Mouse (Mus musculus) spleen, embryonic (tissue): Measurements from ENCODE around the gene Rnf141.

Experiments used
- CTCF ChIA-PET: fragments of 350-600 bp; sonication (Branson Sonifier 250); formaldehyde crosslinking; loops from one replicate; lab custom pipeline; 2022; lab: Charles Lee

Rnf141 gene

DNA sequence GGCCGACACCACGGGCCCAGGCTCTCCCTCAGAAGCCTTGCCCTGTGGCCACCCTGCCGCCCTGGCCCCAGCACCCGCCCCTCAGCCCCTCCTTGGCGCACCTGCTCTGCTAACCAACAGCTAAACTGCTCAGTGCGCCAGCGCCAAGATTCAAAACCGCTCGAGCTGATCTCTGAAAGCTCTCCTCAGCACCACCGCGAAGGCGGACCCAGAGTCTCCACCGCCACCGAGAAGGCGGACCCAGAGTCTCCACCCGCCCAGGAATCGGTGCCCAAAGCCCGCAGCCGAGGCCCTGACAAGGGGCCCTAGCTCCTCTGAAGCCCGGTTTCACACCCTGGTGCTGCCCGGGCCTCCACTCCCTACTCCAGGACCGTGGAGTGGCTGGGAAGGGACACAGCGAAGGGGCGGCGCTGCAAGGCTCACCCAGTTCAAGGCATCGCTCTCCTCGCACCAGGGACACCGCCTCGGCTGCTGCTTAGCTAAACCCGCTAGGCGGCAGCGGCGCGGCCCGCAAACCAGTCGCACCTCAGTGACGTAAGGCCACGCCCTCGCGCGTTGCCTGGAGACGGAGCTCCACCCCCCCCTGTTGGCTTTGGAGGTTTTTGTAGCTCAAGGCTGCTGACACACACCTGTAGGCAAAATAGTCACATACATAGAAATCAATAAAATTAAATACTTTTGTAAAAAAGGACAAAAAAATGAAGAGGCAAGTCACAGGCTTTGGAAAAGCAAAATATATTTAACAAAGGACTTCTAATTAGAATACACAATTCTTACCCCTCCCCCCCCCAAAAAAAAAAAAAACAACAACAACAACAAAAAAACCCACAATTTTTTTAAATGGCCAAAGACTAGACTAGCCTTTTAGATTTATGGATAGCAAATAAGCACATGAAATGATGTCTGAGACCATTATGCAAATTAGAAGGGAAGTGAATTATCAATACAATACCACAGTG, at the start of gene Rnf141:
Gene Rnf141 (minus strand): TSS at position 542 of the 959 bp plus-strand sequence.
- CTCF ChIA-PET, result no interaction called here

DNA sequence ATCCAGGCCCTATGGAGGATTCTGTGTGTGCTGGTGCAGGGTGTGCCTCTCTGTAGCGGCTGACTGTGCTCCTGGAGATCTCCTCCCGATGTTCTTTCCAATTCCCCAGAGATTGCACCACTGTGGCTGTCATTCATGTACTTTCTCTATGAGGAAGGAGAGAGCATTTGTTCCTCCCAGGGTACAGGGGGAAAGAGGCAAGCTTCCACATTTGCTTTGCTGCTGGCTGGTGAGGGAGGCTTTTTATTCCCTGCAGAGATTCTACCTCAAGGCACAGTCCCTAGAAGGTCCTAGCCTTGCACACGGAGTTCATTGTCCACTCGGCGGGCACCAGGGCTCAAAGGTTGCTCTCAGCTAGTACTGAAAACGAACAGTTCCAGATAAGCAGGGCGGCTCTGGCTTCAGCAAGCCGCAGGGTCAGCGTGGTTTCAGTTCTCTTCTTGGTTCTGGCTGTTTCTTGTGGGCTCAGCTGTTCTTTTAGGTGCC, 47.3 kb upstream of the Rnf141 start:
- CTCF ChIA-PET, result no interaction called here

DNA sequence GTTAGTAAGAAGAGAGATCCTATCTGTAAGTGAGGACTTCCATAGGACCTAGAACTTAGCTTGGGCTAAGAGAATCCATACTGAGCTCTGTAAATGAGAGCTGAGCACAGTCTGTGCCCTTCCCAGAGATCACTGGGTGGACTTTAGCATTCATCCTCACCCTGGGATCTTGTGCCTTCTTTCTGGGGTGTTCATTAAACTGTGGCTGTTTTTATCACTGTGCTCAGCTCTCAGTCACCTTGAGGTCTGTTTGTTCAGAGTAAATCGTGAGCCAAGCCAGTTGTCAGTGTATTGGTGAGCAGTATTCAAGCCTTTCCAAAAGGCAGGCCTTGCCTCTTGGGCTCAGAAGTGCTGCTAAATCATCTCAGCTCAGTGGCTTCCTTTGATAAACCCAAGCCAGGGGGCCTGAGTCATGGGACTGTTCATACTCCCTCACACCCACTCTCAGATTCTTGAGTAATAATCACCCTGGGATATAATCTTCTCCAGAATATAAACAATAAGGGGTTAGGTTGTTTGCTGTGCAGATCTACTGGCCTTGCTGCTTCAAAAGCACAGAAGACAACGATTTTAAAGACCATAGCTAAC, 37.6 kb upstream of the Rnf141 start:
- CTCF ChIA-PET, result interaction anchor here (0.6 kb wide), 1 partner anchor 144 kb away, joined by 3 read pairs; no protein-coding TSS in a partner anchor

DNA sequence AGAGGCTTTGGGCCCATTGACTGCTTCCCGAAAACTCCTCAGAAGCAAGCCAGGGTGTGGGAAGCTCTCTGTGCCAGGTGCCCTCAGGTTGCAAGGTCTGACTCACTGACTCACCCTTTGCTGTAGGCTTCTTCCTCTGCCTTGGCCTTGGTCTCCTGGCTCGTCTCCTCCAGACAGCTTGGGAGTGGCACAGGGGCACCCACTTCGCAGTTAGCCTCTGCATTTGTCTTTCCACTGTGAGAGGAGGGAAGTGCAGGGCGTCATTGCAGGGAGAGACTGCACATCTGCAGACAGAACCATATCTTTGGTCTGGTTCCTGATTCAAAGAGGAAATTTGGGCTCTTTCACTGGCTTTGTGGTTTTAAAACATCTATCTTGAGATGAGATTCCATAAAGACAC, 33.8 kb upstream of the Rnf141 start:
- CTCF ChIA-PET, result no interaction called here

DNA sequence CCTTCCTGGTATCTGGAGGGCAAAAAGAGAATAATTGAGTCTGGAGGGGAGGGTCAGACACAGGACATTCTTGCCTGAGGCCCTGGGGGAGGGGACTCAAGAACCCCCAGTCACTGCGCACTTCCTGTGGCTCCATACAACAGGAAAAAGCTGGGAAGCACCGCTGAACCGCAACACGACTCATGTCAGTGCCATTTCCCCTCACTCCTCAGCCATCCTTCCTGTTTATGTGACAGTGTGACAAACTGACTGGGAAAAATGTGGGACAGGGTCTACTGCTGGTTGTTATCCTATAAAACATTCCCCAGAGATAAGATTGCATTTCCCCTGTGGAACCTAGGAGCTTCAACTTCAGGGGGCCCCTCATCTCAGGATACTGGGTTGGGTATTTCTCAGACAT, 32.7 kb upstream of the Rnf141 start:
- CTCF ChIA-PET, result no interaction called here

DNA sequence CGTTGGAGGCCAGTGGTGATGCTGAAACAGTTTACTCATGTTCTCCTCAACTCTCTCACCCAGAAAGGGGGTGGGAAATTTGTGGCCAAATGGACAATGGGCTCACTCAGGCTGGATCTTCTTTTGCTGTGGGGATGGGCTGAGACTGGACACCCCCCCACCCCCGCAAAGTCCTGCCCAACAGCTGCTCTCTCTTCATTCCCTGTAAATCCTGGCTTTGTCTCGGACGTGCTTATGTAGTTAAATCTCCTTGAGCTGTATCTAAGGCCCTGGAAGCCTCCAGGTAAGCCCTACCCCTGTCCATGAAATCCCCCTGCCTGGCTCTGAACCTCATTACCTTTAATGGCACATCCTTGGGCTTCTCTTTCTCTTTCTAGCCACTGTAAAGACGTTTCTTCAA, 24.6 kb upstream of the Rnf141 start:
- CTCF ChIA-PET, result no interaction called here

DNA sequence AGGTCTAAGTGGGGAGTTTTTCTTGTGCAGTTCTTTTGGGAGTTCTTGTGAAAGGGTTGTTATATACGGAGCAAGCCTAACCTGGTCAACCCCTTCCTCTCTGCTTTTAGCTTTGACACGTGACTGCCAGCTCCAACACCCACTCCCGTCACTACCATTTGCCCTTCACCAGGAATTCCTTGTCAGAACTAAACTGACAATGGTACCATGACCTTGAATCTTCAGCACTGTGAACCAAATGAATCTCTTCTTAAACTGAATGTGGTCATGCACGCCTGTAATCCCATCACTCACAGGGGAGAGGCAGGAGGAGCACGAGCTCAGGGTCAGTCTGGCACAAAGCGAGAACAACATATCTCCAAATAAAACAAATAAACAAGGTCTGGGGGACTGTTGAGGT, 22.9 kb upstream of the Rnf141 start:
- CTCF ChIA-PET, result interaction anchor here (0.6 kb wide), 1 partner anchor 166 kb away, joined by 6 read pairs; no protein-coding TSS in a partner anchor

DNA sequence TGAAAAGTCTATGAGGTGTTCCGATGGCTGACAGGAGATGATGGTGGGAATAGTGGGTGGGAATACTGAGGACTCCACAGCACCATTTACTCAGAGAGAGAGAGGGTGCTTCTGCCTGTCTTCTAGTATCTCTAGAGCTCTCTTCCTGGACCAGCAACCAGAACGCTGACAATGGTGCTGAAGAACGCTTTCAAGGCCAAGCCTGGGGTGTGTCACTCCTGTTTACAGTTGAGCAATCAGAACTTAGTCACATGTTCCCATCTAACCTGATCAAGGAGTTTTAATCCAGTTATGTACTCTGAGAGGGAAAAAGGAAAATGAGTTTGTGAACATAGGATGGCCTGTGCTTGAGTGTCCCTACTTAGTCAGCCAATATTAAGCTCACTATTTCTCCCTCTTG, 21.8 kb upstream of the Rnf141 start:
- CTCF ChIA-PET, result interaction anchor here (0.6 to 0.7 kb wide), 2 partner anchors 15 to 103 kb away, joined by 3 to 4 read pairs; no protein-coding TSS in a partner anchor

DNA sequence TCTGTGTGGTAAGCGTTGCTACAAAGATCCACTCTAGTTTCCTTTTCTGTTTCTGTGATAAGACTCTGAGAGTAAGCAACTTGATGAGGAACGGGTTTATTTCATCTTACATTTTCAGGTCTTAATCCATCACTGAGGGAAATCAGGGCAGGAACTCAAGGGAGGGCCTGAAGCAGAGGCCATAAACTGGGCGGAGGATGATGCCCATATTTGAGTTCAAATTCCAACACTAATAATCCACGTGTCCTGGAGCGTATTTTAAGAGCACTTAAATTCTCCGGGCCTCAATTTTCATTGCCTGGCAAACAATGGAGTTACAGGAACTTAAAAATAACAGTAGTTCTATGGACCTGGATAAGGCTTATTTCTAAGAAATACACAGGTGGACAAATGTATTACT, 21.3 kb upstream of the Rnf141 start:
- CTCF ChIA-PET, result no interaction called here

DNA sequence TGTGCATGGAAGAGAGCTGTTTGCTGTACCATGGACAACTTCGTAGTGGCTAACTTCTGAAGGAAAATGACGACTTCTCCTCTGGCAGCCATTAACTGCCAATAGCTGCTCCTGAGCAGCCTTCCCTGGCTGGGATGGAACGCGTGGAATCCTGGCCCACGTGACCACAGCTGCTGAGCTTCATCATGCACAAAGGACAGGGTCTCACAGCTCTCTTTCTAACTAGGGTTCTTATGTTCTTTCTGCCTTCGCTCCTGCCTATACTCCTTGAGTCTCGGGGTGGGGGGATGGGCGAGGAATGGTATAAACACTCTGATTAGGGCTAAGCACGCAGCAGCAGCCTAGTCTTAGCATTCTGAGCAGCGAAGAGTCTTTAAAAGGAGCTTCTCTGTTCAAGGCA, 20.8 kb upstream of the Rnf141 start:
- CTCF ChIA-PET, result no interaction called here

DNA sequence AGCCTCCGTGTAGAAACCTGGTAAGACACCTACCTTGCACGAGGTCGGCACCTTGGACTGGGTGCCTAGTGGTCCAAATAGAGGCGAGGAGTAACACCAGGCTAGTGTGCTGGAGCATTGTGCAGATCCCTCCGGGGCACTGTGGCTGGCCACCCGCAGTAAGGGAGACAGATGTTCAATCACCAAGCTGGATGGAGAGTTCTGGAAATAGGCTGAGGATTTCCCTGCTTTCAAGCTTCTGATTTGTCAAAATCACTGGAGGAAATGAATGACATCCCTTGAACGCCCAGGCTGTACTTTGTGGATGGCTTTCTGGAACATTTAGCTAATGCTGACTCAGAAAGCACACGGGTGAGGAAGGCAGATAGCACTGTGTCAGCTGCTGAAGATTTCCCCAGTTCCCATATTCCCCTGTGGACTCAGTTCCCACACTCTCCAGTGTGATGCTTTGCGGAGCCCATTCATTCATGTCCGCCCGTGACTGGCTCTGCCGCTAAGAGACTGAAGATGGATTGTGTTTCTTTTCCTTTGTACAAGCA, 18.6 kb upstream of the Rnf141 start, which contains the start of gene Lyve1:
Gene Lyve1 (minus strand): TSS at position 489 of the 539 bp plus-strand sequence.
- CTCF ChIA-PET, result no interaction called here

DNA sequence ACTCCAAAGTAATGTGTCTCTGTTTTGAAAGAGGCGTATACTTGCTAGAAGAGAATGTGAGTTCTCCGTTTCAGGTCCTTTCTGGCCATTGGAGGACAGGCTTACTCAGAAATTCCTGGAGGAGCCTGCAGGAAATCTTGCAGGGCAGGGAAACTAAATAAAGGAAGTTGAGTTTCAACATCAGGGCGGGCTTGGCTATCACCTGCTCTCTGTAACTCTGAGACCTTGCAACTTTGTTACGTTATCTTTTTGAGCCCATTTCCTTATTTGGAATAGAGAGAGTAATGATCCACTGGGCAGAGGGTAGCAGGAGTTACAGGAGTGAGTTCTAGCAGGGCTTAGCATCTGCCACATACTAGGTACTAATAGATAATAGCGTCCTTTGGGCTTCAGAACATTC, 15.9 kb upstream of the Rnf141 start:
- CTCF ChIA-PET, result no interaction called here

DNA sequence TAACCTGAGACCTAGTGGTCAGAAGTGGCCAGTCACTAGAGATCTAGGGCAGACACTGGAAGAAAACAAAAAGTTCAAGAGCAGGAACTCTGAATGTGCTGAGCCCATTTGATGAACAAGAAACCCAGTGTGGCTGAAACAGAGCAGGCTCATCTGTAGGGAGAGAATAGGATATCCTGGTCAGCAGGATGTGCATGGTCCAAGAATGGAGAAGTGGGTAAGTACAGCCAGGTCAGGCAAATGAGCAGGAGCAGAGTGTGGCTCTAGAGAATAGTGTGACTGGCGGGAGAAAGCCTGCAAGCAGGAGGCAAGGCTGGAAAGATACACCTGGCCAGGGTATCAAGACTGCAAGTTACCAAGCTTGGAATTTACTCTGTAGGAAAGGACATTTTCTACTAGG, 11.3 kb upstream of the Rnf141 start:
- CTCF ChIA-PET, result no interaction called here

DNA sequence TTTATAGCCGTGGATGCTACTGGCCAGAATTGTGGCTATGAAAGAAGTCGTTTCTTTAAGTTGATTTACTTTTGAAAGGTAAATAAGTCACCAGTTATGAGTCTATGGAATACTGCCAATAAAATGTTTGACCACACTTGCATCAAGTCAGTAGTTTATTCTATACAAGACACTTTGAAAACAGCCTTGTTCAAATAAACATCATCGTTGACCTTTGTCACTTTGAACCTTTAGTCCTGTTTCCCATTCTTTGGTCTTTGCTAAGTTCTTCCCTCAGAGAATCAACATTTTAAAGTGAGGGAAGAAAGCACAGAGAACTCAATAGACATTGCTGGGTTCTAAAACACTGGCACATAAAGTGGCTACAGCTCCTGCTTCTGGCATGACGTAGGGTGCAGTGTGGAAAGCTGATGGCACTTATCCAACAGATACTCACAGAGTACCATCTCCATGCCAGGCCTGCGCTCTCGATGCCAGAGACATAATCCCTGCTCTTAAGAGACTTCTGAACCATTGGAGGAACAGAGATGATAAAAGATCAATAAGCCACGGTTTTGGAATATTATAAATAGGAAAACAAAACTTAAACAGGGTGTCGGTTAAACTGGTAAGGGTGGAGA, 10.8 kb upstream of the Rnf141 start:
- CTCF ChIA-PET, result no interaction called here

DNA sequence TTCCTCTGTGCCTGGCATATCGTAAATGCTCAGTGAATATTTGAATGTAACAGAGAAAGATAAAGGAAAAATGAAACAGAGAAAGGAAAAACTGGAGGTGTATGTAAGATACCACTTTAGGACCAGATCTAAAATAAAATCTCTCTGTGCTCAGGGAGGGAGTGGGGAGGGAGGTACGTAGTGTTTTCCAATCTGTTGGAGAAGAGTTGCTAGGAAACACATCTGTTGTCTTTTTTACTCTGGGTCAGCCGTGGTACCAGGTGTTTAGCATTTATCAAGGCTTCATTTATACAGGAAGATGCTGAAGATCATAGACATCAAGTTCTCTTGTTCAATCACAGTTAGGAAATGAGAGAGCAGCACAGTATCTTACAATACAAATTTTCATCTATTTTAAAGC, 10.3 kb upstream of the Rnf141 start:
- CTCF ChIA-PET, result no interaction called here

DNA sequence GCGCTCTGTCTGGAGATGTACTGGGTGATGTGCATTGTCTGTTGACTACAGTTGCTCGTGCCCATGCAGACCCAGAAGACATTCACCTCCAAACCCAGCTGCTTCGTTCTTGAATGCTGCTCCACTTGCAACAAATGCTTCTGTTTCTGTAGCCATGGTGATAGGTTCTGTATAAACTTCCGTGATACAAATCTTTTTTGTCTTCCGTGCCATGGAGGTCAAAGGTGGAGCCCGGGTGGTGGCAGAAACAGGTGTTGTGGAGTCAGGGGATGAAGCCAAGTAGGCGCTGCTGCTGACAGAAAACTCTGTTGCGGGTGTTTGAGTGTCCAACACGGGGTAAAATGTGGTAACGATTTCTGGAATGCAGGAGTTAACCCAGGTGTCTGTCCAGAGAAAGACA, 9.4 kb upstream of the Rnf141 start:
- CTCF ChIA-PET, result no interaction called here

DNA sequence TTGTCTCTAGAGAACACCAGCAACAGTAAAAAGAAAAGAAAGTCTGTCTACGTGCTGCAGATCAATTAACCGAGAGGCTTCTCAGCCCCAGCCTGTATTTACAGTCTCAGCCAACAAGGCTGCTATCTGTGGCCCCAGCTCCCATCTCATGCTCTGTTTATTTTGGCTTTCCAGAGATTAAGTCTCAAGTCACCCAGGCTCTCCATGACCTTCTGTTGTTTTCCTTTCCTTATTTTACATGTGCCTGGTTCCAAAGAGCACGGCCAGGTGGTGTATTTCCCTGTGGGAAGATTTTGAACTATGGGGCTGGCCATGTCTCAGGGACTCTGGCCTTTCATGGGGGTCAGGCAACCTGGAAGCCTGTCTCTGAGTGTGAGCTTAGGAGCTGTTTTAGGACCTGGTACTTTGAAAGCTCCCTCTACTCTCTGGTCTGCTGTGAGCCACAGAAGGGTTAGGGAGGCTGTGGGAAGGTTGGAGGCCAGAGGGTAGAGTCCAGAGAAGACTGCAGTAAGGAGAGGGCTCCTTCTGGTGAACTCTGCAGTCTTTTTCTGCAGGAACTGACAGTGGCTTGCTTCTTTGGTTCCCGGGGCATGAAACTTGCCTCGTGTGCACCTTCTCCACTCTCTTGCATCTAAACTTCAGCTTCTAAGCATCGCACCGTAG, 7.4 kb upstream of the Rnf141 start:
- CTCF ChIA-PET, result no interaction called here

DNA sequence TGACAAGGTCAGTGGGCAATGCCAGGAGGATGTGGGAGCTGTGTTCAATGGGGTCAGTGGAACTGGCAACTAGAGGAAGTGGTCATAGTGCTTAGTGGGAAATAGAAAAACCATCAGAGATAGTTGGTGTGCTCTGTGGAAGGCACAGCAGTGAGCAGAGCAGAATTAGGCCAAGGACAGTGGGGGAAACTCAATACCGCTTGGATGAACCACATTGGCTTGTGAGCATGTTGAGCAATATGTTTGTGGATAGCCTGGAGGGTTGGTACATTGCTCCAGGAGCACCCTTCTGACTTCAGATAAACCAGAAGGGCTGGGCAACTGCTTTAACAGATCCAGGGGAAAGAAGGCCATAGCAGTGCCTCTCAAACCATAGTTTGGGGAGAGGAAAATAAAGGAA, 4.1 kb upstream of the Rnf141 start:
- CTCF ChIA-PET, result no interaction called here

DNA sequence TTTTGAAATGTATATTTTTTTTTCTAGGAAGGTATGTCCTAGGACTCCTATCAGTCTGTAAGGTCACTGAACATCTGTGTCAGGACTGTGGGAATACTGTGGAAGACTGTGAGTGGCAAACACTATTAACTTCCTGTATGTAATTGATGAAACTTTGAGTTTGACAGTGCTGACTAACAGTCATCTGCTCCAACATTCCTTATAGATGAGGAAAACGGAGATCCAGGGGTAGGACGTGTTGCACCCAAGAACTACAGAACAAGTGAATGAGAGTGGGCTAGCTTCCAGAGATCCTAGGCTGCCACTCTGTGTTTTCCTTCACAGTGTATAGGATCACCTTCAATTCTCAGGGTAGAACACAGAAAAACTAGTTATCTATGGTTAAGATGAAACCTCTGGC, 3.1 kb upstream of the Rnf141 start:
- CTCF ChIA-PET, result interaction anchor here (0.7 kb wide), 1 partner anchor 184 kb away, joined by 7 read pairs; no protein-coding TSS in a partner anchor

DNA sequence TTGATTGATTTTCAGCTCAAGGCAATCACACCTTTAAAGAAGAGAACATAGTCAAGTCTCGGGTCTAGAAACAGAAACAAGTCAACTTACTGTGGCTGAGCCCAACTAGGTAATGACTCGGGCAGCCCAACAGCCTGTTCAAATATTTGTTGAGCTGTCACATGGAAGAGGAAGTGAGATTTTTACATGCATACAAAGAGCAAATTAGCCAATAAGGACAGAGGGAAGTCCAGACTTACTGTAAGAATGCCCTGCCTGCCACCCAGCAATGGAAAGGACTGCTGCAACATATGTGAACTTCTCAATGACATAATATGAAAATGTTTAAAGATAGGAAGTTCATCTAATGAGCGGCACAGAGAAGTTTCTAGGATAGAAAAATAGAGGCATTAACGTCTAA, 3.9 kb downstream of the Rnf141 start:
- CTCF ChIA-PET, result interaction anchor here (0.7 kb wide), 1 partner anchor 102 kb away, joined by 3 read pairs; no protein-coding TSS in a partner anchor

DNA sequence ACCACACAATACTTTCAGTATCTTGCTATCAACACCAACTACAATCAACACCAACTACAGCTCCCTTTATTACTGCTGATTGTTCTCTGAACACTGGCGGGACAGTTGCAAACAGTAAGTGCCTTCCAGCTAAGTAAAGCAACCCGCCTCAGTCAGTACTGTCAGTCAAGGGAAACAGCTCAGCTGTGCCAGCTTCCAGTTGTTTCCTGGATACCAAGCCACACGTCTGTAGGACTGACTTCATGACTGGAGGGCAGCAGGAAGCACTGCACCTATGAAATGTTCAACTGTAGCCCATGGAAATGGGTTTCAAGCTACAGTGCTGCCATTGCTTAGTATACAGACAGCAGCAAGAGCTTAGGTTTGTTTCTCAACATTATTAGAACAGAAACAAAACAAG, 9.7 kb downstream of the Rnf141 start:
- CTCF ChIA-PET, result no interaction called here
